Mouse (Mus musculus) bone marrow, adult 2 months (tissue): ENCODE data around the gene H2afy2.

Source experiments
- CTCF ChIP-seq: fragments of 200-500 bp; IDR thresholded peaks from 2 replicates; pipeline ENCODE4 v1.5.1; 2011; ENCODE audit warnings: low read length, control low read depth; ENCODE audit not compliant: control insufficient read depth, insufficient read depth
- POLR2A ChIP-seq: fragments of 200-500 bp; IDR thresholded peaks from 2 replicates; pipeline ENCODE4 v1.6.1; 2011; ENCODE audit warnings: low read depth, mild to moderate bottlenecking, control low read depth, low read length, borderline replicate concordance; ENCODE audit not compliant: control insufficient read depth

GRCm38 (mm10) chr10:61694870-61695670 is 88.9 kb downstream of the H2afy2 start, which contains the start of gene Tysnd1:
- no peak for TF ChIP-seq CTCF
- TF ChIP-seq POLR2A: peak; percentile 77; the same call in 1 of the 2 replicates
